Mouse (Mus musculus) liver, embryonic 11.5 days (tissue): ENCODE measurements around the gene Dnal1. TPM values are rescaled to one million over a fixed set of nuclear protein-coding genes. Genes with fewer than 3 reads are reported as not detected.
"Not testable (repeated sequence)": the region's sequence is repeated elsewhere in the genome, so short reads cannot be mapped to it uniquely, and the experiment has no call there.

Source experiments
- ATAC-seq: fragments of 200-750 bp; cut with Nextera tagmentation; replicated peaks from 2 replicates; pipeline ENCODE4 v1.8.0; 2017; ENCODE audit warnings: moderate number of reproducible peaks, mild to moderate bottlenecking, moderate TSS enrichment, moderate library complexity; ENCODE audit not compliant: low FRiP score
- DNase-seq: peaks from one replicate; pipeline ENCODE4 v3.0.0-alpha.2; 2017; ENCODE audit warnings: low spot score
- H3K27ac ChIP-seq: fragments of 300-500 bp; sonication (generic); 2 replicates; pipeline ENCODE4 v1.5.1; 2014; ENCODE audit warnings: mild to moderate bottlenecking, low read depth, low read length, control low read depth
- H3K27me3 ChIP-seq: fragments of 300-500 bp; sonication (generic); replicated peaks from 2 replicates; pipeline ENCODE4 v1.6.1; 2014; ENCODE audit warnings: low read length, mixed read lengths; ENCODE audit not compliant: control insufficient read depth, insufficient read depth
- H3K36me3 ChIP-seq: fragments of 300-500 bp; sonication (generic); 2 replicates; pipeline ENCODE4 v1.6.1; 2014; ENCODE audit warnings: mild to moderate bottlenecking, low read length, moderate library complexity, mixed read lengths; ENCODE audit not compliant: control insufficient read depth, insufficient read depth
- H3K4me1 ChIP-seq: fragments of 300-500 bp; sonication (generic); replicated peaks from 2 replicates; pipeline ENCODE4 v1.6.1; 2014; ENCODE audit warnings: low read length, mixed read lengths; ENCODE audit not compliant: control insufficient read depth, insufficient read depth
- H3K4me2 ChIP-seq: fragments of 300-500 bp; sonication (generic); 2 replicates; pipeline ENCODE4 v1.6.1; 2014; ENCODE audit warnings: mild to moderate bottlenecking, control low read depth, moderate library complexity
- H3K4me3 ChIP-seq: fragments of 300-500 bp; sonication (generic); 2 replicates; pipeline ENCODE4 v1.5.1; 2014; ENCODE audit warnings: low read depth, low read length, control low read depth
- H3K9ac ChIP-seq: fragments of 300-500 bp; sonication (generic); 2 replicates; pipeline ENCODE4 v1.6.1; 2014; ENCODE audit warnings: low read depth, low read length, control low read depth
- H3K9me3 ChIP-seq: fragments of 300-500 bp; sonication (generic); 2 replicates; pipeline ENCODE4 v1.6.1; 2016; ENCODE audit warnings: low read length, inconsistent platforms, mixed read lengths; ENCODE audit not compliant: control insufficient read depth
- WGBS: fragments of 180-500 bp; shearing (Covaris S2); extraction: QIAGEN DNeasy Blood & Tissue Kit; methylation state at CpG from one replicate; pipeline ENCODE4 v1.1.7; 2014; 5-methylcytosine and 5-hydroxymethylcytosine counted together
- polyA plus RNA-seq: library from polyadenylated mRNA; unstranded; fragments of >200 nt; fragmentation: Nextera tagmentation; extraction: Ambion mirVana; gene quantifications from 2 replicates; pipeline ENCODE4 v1.2.1, GENCODE M21; 2014

The Dnal1 gene
- polyA plus RNA-seq, 1 experiment from 2014 or later, result 2.3 TPM

GRCm38 (mm10) chr12:84083842-84084241 lies 30.3 kb upstream of the Dnal1 start:
- Histone ChIP-seq H3K9me3 (no peaks in the 10 kb centered on the region; the same call in 1 of the 2 replicates), H3K27me3 (no peaks in the 10 kb centered on the region), H3K27ac (no peak overlapping the region), H3K9ac (no peak overlapping the region), H3K4me1 (no peaks in the 10 kb centered on the region), H3K4me3 (no peak overlapping the region), H3K36me3 (no peaks in the 10 kb centered on the region), H3K4me2 (no peak overlapping the region)
- ATAC-seq (no peak), DNase-seq (no peak)
- WGBS, result 71% methylated on average over 2 of the region's 2 CpGs

- Histone ChIP-seq H3K4me1 (no peaks in the 10 kb centered on the region), H3K36me3 (no peaks in the 10 kb centered on the region), H3K27ac (no peak overlapping the region), H3K9me3 (peaks cover 2% of the 10 kb centered on the region; the same call in 1 of the 2 replicates), H3K27me3 (no peaks in the 10 kb centered on the region), H3K9ac (no peak overlapping the region), H3K4me2 (no peak overlapping the region), H3K4me3 (no peak overlapping the region)
- 75% methylated on average over 4 of the region's 4 CpGs for WGBS
- ATAC-seq, result no peak
- DNase-seq, result no peak
These were observed 29.6 kb upstream of the Dnal1 start for GRCm38 (mm10) chr12:84084581-84084980.

- H3K9ac ChIP-seq, H3K27ac ChIP-seq, H3K27me3 ChIP-seq, DNase-seq, ATAC-seq, H3K4me3 ChIP-seq, H3K36me3 ChIP-seq, H3K4me1 ChIP-seq, H3K4me2 ChIP-seq, H3K9me3 ChIP-seq: not testable (repeated sequence)
- 84% methylated on average over 5 of the region's 5 CpGs for WGBS
These were observed 19.5 kb upstream of the Dnal1 start for GRCm38 (mm10) chr12:84094666-84095065.

GRCm38 (mm10) chr12:84099605-84100004 lies 14.6 kb upstream of the Dnal1 start:
- Histone ChIP-seq H3K27me3 (no peaks in the 10 kb centered on the region), H3K4me2 (no peak overlapping the region), H3K36me3 (no peaks in the 10 kb centered on the region), H3K4me1 (0 out of 2 replicates have a peak, but pooled peaks cover 2% of the 10 kb centered on the region), H3K27ac (no peak overlapping the region), H3K9ac (no peak overlapping the region), H3K4me3 (no peak overlapping the region), H3K9me3 (no peaks in the 10 kb centered on the region)
- no peak for DNase-seq
- ATAC-seq, result peak; percentile 51
- 68% methylated on average over 2 of the region's 2 CpGs for WGBS

GRCm38 (mm10) chr12:84100071-84100470 lies 14.1 kb upstream of the Dnal1 start:
- no peak overlapping the region for H3K4me3 ChIP-seq
- no peaks in the 10 kb centered on the region for H3K27me3 ChIP-seq
- 0 out of 2 replicates have a peak, but pooled peaks cover 2% of the 10 kb centered on the region for H3K4me1 ChIP-seq
- H3K4me2 ChIP-seq, result peak overlapping the region; percentile 91
- H3K9ac ChIP-seq, result no peak overlapping the region
- no peaks in the 10 kb centered on the region for H3K9me3 ChIP-seq
- DNase-seq (no peak), ATAC-seq (no peak)
- no peak overlapping the region for H3K27ac ChIP-seq
- no peaks in the 10 kb centered on the region for H3K36me3 ChIP-seq
- 73% methylated on average over 1 of the region's 1 CpGs for WGBS

- Histone ChIP-seq H3K9ac (peak within 1 kb of the TSS; percentile 72), H3K4me3 (peak within 1 kb of the TSS; percentile 59), H3K4me2 (peak within 1 kb of the TSS; percentile 91)
- peak; percentile 57 for ATAC-seq
- not testable (repeated sequence) for H3K27ac ChIP-seq, H3K36me3 ChIP-seq, H3K9me3 ChIP-seq, H3K27me3 ChIP-seq, H3K4me1 ChIP-seq
- DNase-seq, result peak; percentile 57
- WGBS, result under 1% methylated on average over 76 of the region's 80 CpGs
These were observed 13.3 kb upstream of the Dnal1 start, which contains the start of gene Acot6 for GRCm38 (mm10) chr12:84100604-84101492. Gene Acot6 (plus strand): TSS chr12:84100654.

- Histone ChIP-seq H3K9me3 (no peaks in the 10 kb centered on the region), H3K36me3 (no peaks in the 10 kb centered on the region), H3K4me3 (peak overlapping the region; percentile 59), H3K4me2 (peak overlapping the region; percentile 91), H3K27me3 (no peaks in the 10 kb centered on the region), H3K4me1 (0 out of 2 replicates have a peak, but pooled peaks cover 2% of the 10 kb centered on the region), H3K9ac (peak overlapping the region; percentile 72), H3K27ac (no peak overlapping the region)
- WGBS, result 41% methylated on average over 2 of the region's 2 CpGs
- ATAC-seq (no peak), DNase-seq (no peak)
These were observed 12.7 kb upstream of the Dnal1 start for GRCm38 (mm10) chr12:84101493-84101845.

- H3K27ac ChIP-seq, result no peak overlapping the region
- no peaks in the 10 kb centered on the region for H3K9me3 ChIP-seq
- H3K27me3 ChIP-seq, result no peaks in the 10 kb centered on the region
- DNase-seq, result no peak
- no peak overlapping the region for H3K4me2 ChIP-seq
- no peaks in the 10 kb centered on the region for H3K36me3 ChIP-seq
- no peak overlapping the region for H3K9ac ChIP-seq
- no peak overlapping the region for H3K4me3 ChIP-seq
- no peak for ATAC-seq
- H3K4me1 ChIP-seq, result no peaks in the 10 kb centered on the region
- WGBS, result 74% methylated on average over 3 of the region's 3 CpGs
These were observed 7.2 kb upstream of the Dnal1 start for GRCm38 (mm10) chr12:84107012-84107411.

- Histone ChIP-seq H3K27me3 (no peaks in the 10 kb centered on the region), H3K4me3 (no peak overlapping the region), H3K4me1 (no peaks in the 10 kb centered on the region), H3K9me3 (no peaks in the 10 kb centered on the region), H3K9ac (no peak overlapping the region), H3K27ac (no peak overlapping the region), H3K4me2 (no peak overlapping the region), H3K36me3 (no peaks in the 10 kb centered on the region)
- no peak for DNase-seq
- 59% methylated on average over 1 of the region's 1 CpGs for WGBS
- no peak for ATAC-seq
These were observed 6.5 kb upstream of the Dnal1 start for GRCm38 (mm10) chr12:84107692-84108091.
